Mouse (Mus musculus) hindbrain, embryonic 15.5 days (tissue): ENCODE results near the gene Glis1. TPM values are rescaled to one million over a fixed set of nuclear protein-coding genes. Genes with fewer than 3 reads are reported as not detected.

Source experiments
- ATAC-seq: fragments of 200-750 bp; cut with Nextera tagmentation; 2 replicates; pipeline ENCODE4 v1.8.0; 2017; ENCODE audit warnings: low read depth, moderate number of reproducible peaks, moderate TSS enrichment; ENCODE audit not compliant: low FRiP score
- H3K27ac ChIP-seq: fragments of 300-500 bp; sonication (generic); replicated peaks from 2 replicates; pipeline ENCODE4 v1.5.1; 2015; ENCODE audit warnings: mild to moderate bottlenecking, inconsistent platforms
- H3K27me3 ChIP-seq: fragments of 300-500 bp; sonication (generic); 2 replicates; pipeline ENCODE4 v1.6.1; 2015; ENCODE audit warnings: control low read depth, inconsistent platforms
- H3K36me3 ChIP-seq: fragments of 300-500 bp; sonication (generic); 2 replicates; pipeline ENCODE4 v1.6.1; 2015; ENCODE audit warnings: control low read depth, inconsistent platforms
- H3K4me1 ChIP-seq: fragments of 300-500 bp; sonication (generic); replicated peaks from 2 replicates; pipeline ENCODE4 v1.6.1; 2015; ENCODE audit warnings: control low read depth, inconsistent platforms
- H3K4me2 ChIP-seq: fragments of 300-500 bp; sonication (generic); 2 replicates; pipeline ENCODE4 v1.6.1; 2015; ENCODE audit warnings: moderate library complexity, mild to moderate bottlenecking, inconsistent platforms
- H3K4me3 ChIP-seq: fragments of 300-500 bp; sonication (generic); 2 replicates; pipeline ENCODE4 v1.5.1; 2015; ENCODE audit warnings: mild to moderate bottlenecking, inconsistent platforms
- H3K9ac ChIP-seq: fragments of 300-500 bp; sonication (generic); 2 replicates; pipeline ENCODE4 v1.6.1; 2015; ENCODE audit warnings: inconsistent platforms
- H3K9me3 ChIP-seq: fragments of 300-500 bp; sonication (generic); 2 replicates; pipeline ENCODE4 v1.6.1; 2016; ENCODE audit warnings: control low read depth, inconsistent platforms
- WGBS: fragments of 180-500 bp; shearing (Covaris S2); methylation state at CpG from one replicate; pipeline ENCODE4 v1.1.7; 2015; 5-methylcytosine and 5-hydroxymethylcytosine counted together
- polyA plus RNA-seq: library from polyadenylated mRNA; unstranded; fragments of >200 nt; fragmentation: Nextera tagmentation; extraction: Ambion mirVana; gene quantifications from 2 replicates; pipeline ENCODE4 v1.2.1, GENCODE M21; 2015

Glis1 gene
- polyA plus RNA-seq, 1 experiment from 2014 or later: 4.2 TPM

DNA sequence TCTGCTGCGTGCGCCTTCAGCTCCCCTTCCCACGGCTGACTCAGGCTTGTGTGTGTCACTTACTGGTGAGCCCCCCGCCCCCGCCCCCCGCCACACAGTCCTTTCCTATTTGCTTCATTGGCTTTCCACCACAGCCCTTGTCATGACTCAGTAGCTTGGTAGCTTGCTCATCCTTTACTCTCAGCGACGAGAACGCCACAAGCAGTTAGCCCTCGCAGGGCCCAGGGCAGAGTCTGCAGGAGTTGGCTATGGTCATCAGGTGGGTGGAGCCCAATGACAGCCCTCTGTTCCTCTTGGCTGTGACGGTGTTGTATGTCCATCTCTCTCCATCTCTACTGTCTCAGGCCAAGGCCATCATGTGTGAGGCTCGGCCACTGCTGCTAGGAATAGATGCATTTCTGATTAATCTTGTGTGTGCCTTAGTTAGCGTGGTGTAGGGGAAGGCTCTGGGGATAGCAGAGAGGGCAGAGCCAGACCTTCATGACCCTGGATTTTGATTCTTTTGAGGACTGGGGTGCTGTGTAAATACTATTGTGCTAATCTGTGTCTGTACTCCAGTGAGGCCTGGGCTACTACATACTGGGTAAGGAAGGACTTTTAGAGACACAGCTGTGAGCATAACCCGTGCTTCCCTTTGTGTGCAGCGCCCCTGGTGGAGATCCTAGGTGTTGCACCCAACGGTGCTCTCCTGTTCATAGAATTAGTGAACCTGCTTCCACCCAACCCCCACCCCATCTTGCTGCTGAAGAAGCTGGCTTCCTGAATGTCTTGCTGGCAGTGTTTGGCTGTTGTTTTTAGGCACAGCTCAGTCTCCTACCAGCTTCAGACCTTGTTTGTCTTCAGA is 19.0 kb downstream of the Glis1 start:
- ATAC-seq: peak; percentile 77
- WGBS: 62% methylated on average over 16 of the region's 16 CpGs
- H3K9ac ChIP-seq: no peak overlapping the region
- no peak overlapping the region for H3K27ac ChIP-seq
- no peaks in the 10 kb centered on the region for H3K9me3 ChIP-seq
- H3K4me1 ChIP-seq: no peaks in the 10 kb centered on the region
- H3K4me2 ChIP-seq: no peak overlapping the region
- H3K36me3 ChIP-seq: no peaks in the 10 kb centered on the region
- no peak overlapping the region for H3K4me3 ChIP-seq
- no peaks in the 10 kb centered on the region for H3K27me3 ChIP-seq

DNA sequence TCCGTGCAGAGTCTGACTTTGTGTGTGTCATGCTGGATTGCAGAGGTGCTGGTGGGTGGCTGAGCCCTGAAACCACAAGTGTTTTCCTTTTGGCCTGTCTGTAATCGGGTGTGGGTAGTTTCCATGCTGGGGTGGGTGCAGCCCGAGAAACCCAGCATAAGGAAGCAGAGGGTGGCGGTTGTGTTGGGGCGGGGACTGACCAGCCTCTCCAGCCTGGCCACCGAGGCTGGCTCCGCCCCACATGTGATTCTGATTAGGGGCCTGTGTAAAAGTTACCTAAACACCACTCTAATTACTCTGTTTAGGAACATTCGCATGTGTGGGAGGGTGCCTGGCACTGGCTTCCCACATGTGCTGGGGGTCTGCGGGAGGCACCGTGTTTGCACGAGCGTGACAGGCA is 23.2 kb downstream of the Glis1 start:
- Histone ChIP-seq H3K27ac (no peak overlapping the region), H3K4me2 (no peak overlapping the region), H3K4me3 (no peak overlapping the region), H3K36me3 (no peaks in the 10 kb centered on the region), H3K9me3 (no peaks in the 10 kb centered on the region), H3K9ac (no peak overlapping the region), H3K27me3 (no peaks in the 10 kb centered on the region), H3K4me1 (no peaks in the 10 kb centered on the region)
- WGBS: 79% methylated on average over 12 of the region's 12 CpGs
- ATAC-seq: no peak

DNA sequence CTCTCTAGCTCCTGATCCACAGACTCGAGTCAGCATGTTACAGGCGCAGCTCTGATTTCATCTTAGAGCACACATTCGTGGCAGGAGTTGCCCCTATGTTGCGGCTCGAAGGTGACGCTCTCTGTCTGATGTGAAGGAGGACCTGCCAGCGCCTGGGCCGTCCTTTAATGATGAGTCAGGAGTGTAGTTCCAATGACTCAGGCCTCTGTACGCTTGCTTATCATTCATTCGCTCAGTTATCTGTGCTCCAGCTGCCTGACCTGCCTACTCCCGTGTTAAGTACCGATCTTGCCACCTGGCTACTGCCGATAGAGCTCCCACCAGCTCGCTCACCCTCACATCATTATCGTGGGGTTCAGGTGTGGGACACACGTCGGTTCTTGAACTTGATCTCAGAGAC is 24.5 kb downstream of the Glis1 start:
- no peak for ATAC-seq
- no peaks in the 10 kb centered on the region for H3K36me3 ChIP-seq
- H3K27me3 ChIP-seq: no peaks in the 10 kb centered on the region
- H3K4me2 ChIP-seq: no peak overlapping the region
- no peak overlapping the region for H3K27ac ChIP-seq
- no peak overlapping the region for H3K9ac ChIP-seq
- H3K9me3 ChIP-seq: no peaks in the 10 kb centered on the region
- H3K4me3 ChIP-seq: no peak overlapping the region
- H3K4me1 ChIP-seq: no peaks in the 10 kb centered on the region
- 91% methylated on average over 17 of the region's 17 CpGs for WGBS

DNA sequence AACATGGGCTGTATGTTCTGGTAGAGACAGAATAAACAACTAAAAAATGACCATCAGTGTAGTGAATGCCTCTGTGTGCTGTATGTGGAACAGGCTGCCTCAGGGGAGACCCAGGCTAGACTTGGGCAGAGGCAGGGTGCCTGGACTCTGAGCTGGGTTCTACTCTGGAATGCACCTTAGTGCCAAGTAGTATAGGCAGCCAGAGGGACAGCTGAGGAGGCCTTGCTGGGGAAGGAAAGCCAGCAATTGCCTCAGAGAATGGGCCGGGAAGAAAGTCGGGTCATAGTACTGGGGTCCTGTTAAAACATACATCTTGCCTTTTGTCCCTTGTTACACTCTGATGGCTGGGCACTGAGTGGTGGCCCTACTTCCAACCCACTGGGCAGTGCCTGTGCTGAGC is 25.1 kb downstream of the Glis1 start:
- Histone ChIP-seq H3K36me3 (no peaks in the 10 kb centered on the region), H3K27me3 (no peaks in the 10 kb centered on the region), H3K4me2 (no peak overlapping the region), H3K9me3 (no peaks in the 10 kb centered on the region), H3K4me1 (no peaks in the 10 kb centered on the region), H3K27ac (no peak overlapping the region), H3K4me3 (no peak overlapping the region), H3K9ac (no peak overlapping the region)
- no peak for ATAC-seq
- 92% methylated on average over 2 of the region's 2 CpGs for WGBS

DNA sequence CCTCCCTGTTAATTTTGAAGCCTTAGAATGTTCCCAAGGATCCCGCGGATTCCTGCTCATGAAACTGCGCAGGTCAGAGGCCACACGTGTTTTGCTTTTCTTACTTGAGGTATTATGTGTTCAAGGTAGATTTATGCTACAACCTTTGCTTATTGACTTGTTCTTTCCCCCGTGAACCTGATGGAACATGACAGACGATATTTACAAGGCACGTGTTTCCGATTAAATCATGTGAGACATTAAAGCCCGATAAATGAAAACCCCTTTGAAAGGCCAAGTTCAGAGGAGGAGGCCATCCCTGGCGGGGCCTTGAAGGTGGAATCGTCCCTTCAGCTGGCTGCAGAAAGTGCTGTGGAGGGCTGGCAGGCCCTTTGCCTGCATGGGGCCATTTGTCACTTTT is 26.1 kb downstream of the Glis1 start:
- Histone ChIP-seq H3K27ac (no peak overlapping the region), H3K9ac (no peak overlapping the region), H3K9me3 (no peaks in the 10 kb centered on the region), H3K4me3 (no peak overlapping the region), H3K36me3 (no peaks in the 10 kb centered on the region), H3K27me3 (no peaks in the 10 kb centered on the region), H3K4me2 (no peak overlapping the region), H3K4me1 (no peaks in the 10 kb centered on the region)
- ATAC-seq: no peak
- WGBS: 81% methylated on average over 11 of the region's 11 CpGs

DNA sequence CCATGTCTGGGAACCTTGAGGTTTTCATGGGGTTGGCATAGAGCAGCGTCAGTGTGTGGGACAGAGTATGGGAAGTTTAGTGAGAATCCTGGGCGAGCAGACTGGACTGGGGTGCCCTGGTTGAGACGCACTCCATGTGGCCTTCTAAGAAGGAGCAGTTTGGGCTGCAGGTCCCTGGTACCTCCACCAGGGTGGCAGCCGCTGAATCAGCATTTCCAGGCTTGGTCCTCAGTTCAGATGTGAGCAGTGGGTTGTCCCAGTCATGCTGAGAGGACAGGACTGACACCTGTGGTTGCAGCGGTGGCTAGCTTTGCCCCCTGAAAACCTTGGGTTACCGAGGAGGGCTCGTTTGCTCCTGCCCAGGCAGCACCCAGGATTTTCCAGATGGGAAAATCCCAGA is 33.4 kb downstream of the Glis1 start:
- Histone ChIP-seq H3K27ac (no peak overlapping the region), H3K4me3 (no peak overlapping the region), H3K4me2 (no peak overlapping the region), H3K27me3 (no peaks in the 10 kb centered on the region), H3K9ac (no peak overlapping the region), H3K36me3 (no peaks in the 10 kb centered on the region), H3K9me3 (no peaks in the 10 kb centered on the region), H3K4me1 (no peaks in the 10 kb centered on the region; the same call in 1 of the 2 replicates)
- ATAC-seq: no peak
- 76% methylated on average over 7 of the region's 7 CpGs for WGBS

DNA sequence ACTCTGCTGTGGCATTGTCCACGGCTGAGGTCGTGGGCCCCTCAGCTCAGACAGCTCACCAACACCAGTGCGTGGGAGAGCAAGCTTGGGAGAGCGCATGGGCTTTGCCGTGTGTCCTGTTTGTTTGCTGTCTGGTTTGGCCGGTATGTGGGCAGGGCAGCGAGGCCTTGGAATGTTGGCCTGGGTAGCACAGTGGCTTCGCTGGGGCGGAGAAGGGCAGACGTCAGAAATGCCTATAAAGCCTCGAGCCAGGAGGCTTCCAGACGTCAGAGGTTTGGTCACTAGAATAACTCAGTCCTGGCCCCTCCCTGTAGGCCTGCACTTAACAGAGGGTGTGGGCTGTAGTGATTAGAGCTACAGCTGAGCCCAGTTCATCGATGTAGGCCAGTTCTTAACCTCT is 33.9 kb downstream of the Glis1 start:
- WGBS: 62% methylated on average over 13 of the region's 13 CpGs
- H3K27ac ChIP-seq: no peak overlapping the region
- no peaks in the 10 kb centered on the region for H3K36me3 ChIP-seq
- H3K4me3 ChIP-seq: no peak overlapping the region
- H3K4me1 ChIP-seq: no peaks in the 10 kb centered on the region; the same call in 1 of the 2 replicates
- H3K4me2 ChIP-seq: no peak overlapping the region
- H3K27me3 ChIP-seq: no peaks in the 10 kb centered on the region
- H3K9ac ChIP-seq: no peak overlapping the region
- H3K9me3 ChIP-seq: no peaks in the 10 kb centered on the region
- ATAC-seq: no peak

DNA sequence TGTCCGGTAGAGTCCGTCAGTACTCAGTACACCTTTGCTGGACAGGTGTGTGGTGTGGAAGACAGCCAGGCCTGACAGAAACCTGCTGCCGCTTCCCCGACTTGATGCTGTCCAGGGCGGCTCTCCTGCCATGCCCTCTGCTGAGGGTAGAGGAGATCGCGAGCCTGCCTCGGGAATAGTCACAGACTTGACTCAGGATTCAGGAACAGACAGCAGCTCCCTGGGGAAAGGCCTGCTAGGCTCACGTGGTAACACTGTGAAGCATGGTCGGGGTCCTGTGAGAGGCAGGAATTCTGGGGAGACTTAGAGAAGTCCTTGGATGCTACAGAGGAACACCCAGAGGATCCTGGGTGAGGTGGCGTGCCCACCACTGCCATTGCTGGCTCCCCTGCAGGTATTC is 34.4 kb downstream of the Glis1 start:
- no peak overlapping the region for H3K27ac ChIP-seq
- ATAC-seq: no peak
- H3K9me3 ChIP-seq: no peaks in the 10 kb centered on the region
- WGBS: 76% methylated on average over 11 of the region's 11 CpGs
- H3K36me3 ChIP-seq: no peaks in the 10 kb centered on the region
- no peak overlapping the region for H3K4me2 ChIP-seq
- no peak overlapping the region for H3K9ac ChIP-seq
- H3K4me1 ChIP-seq: no peaks in the 10 kb centered on the region; the same call in 1 of the 2 replicates
- H3K27me3 ChIP-seq: no peaks in the 10 kb centered on the region
- no peak overlapping the region for H3K4me3 ChIP-seq

DNA sequence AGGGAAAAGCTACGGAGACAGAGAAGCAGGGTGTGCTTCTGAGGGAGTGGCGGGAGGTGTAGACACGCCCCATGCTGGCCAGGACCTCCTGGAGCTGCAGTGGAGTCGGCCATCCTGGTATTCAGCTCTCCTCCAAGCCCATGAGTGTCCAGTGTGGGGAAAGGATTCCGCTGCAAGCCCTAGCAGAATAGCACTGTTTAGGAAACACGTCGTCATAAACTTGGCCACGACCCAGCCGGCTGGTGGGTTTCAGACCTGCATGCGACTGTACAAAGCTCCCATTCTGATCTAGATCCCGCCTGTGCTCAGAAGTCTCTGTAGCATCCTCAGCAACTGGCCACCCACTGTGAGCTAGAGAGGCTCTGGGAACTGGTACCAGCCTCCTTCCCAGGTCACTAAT is 41.9 kb downstream of the Glis1 start:
- H3K27me3 ChIP-seq: no peaks in the 10 kb centered on the region
- 0 out of 2 replicates have a peak, but pooled peaks cover 4% of the 10 kb centered on the region for H3K4me1 ChIP-seq
- H3K4me3 ChIP-seq: no peak overlapping the region
- WGBS: 66% methylated on average over 11 of the region's 11 CpGs
- H3K9ac ChIP-seq: no peak overlapping the region
- no peak for ATAC-seq
- no peaks in the 10 kb centered on the region for H3K36me3 ChIP-seq
- no peak overlapping the region for H3K27ac ChIP-seq
- H3K9me3 ChIP-seq: no peaks in the 10 kb centered on the region
- H3K4me2 ChIP-seq: no peak overlapping the region

DNA sequence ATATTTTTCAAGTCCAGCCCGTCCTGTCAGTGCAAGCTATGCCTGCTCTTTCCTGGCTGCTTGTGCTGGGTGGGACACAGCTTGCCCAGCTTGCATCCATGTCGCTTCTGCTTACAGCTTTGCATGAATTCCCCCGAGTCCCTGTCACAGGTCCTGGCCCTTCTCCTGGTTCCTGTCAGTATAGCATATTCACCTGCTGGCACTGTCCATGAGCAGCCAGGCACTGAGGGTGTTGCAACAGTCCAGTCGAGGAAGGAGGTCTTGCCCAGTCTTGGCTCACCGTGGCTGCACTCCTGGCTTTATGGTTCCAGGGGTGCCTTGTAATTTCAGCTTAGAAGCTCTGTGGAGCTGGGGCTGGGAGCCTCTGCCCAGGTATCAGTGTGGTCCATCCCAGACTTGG is 44.6 kb downstream of the Glis1 start:
- Histone ChIP-seq H3K36me3 (no peaks in the 10 kb centered on the region), H3K4me1 (0 out of 2 replicates have a peak, but pooled peaks cover 4% of the 10 kb centered on the region), H3K9ac (no peak overlapping the region), H3K4me3 (no peak overlapping the region), H3K27me3 (no peaks in the 10 kb centered on the region), H3K9me3 (no peaks in the 10 kb centered on the region), H3K4me2 (no peak overlapping the region), H3K27ac (no peak overlapping the region)
- WGBS: 60% methylated on average over 5 of the region's 5 CpGs
- no peak for ATAC-seq

DNA sequence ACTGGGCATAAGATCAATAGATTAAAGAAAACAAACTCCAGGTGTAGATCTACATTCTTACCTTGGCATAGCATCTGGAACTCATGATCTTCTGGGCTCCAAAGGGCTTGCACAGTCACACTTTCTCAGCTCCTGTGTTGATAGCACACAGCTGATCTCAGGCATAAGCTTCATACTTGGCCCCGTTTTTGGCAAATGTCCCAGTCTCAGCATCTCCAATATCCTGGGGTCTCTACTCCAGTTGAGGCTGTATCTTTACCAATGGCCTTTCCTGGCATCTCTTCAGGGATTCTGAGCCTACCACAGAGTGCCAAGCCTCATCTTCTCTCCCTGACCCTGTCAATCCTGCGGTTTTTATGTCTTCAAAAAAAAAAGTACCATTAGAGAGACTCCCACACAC is 48.1 kb downstream of the Glis1 start:
- whole genome bisulfite sequencing: 73% methylated on average over 2 of the region's 2 CpGs
- Histone ChIP-seq H3K4me1 (peaks cover 3% of the 10 kb centered on the region; the same call in 1 of the 2 replicates), H3K36me3 (no peaks in the 10 kb centered on the region), H3K27ac (no peak overlapping the region), H3K4me2 (no peak overlapping the region), H3K9ac (no peak overlapping the region), H3K9me3 (no peaks in the 10 kb centered on the region), H3K4me3 (no peak overlapping the region), H3K27me3 (no peaks in the 10 kb centered on the region)
- no peak for ATAC-seq

DNA sequence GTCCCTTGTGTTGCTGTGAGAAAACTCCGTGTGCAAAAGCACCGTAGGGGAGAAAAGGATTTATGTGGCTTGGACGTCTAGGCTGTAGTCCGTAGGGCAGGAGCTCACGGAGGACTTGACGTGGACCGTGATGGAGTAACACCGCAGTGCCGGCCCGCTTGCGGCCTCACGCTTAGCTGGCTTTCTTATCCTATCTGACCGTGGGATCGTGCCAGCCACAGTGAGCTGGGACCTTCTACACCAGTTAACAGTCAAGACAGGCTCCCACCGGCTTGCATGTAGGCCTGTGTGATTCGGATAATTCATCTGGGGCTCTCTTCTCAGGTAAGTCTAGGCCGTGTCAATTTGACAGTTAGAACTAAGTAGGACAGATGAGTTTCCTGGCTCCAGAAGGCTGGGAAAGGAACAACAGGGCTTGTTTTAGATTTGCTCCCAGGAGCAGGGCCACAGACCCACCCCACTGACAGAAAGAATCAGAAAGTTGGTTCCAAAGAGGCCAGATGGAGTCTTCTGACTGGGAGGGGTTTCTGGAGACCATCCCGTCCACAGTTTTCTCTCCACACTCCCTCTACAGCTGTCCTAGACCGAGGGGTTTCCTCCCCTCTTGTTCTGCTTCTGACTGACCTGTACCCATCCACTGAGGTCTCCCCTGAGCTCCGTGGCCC is 49.3 kb downstream of the Glis1 start:
- ATAC-seq: no peak
- 88% methylated on average over 20 of the region's 20 CpGs for WGBS

More for the DNA sequence above, 49.3 kb downstream of the Glis1 start:
- H3K9ac ChIP-seq: no peak overlapping the region
- no peak overlapping the region for H3K4me3 ChIP-seq
- no peak overlapping the region for H3K27ac ChIP-seq
- no peaks in the 10 kb centered on the region for H3K9me3 ChIP-seq
- no peaks in the 10 kb centered on the region for H3K27me3 ChIP-seq
- peaks cover 3% of the 10 kb centered on the region; the same call in 1 of the 2 replicates for H3K4me1 ChIP-seq
- no peaks in the 10 kb centered on the region for H3K36me3 ChIP-seq
- H3K4me2 ChIP-seq: no peak overlapping the region
